Mouse (Mus musculus) heart, adult 2 months (tissue): ENCODE results near the gene Lrp3. TPM values are rescaled to one million over a fixed set of nuclear protein-coding genes. Genes with fewer than 3 reads are reported as not detected.
A peak's percentile ranks its signal among the peaks of the same experiment; 100 is the strongest.

Experiments
- DNase-seq, 2 experiments: peaks; one replicate each; pipeline ENCODE4 v3.0.0; 2021
- H3K27ac ChIP-seq: fragments of 200-600 bp; 2 replicates; pipeline ENCODE4 v1.8.1; 2022
- H3K27me3 ChIP-seq: fragments of 200-500 bp; 2 replicates; pipeline ENCODE4 v1.6.1; 2012; ENCODE audit warnings: mild to moderate bottlenecking, low read length, inconsistent platforms, mixed read lengths; ENCODE audit not compliant: control insufficient read depth, insufficient read depth
- H3K36me3 ChIP-seq: fragments of 200-500 bp; 2 replicates; pipeline ENCODE4 v1.6.1; 2012; ENCODE audit warnings: low read length, inconsistent platforms; ENCODE audit not compliant: control insufficient read depth, insufficient read depth
- H3K4me1 ChIP-seq: fragments of 200-500 bp; 2 replicates; pipeline ENCODE4 v1.6.1; 2011; ENCODE audit warnings: low read length; ENCODE audit not compliant: control insufficient read depth, insufficient read depth
- H3K4me3 ChIP-seq: fragments of 200-600 bp; 2 replicates; pipeline ENCODE4 v1.8.1; 2022
- H3K79me2 ChIP-seq: fragments of 200-500 bp; replicated peaks from 2 replicates; pipeline ENCODE4 v1.6.1; 2012; ENCODE audit warnings: mild to moderate bottlenecking, inconsistent platforms, low read length, moderate library complexity, mixed read lengths; ENCODE audit not compliant: control insufficient read depth, insufficient read depth
- H3K9ac ChIP-seq: fragments of 200-500 bp; 2 replicates; pipeline ENCODE4 v1.6.1; 2012; ENCODE audit warnings: low read depth, mild to moderate bottlenecking, control low read depth, inconsistent platforms, low read length, mixed read lengths
- CTCF ChIP-seq: fragments of 200-600 bp; IDR thresholded peaks from 2 replicates; pipeline ENCODE4 v1.8.1; 2022; ENCODE audit warnings: antibody characterized with exemption, mild to moderate bottlenecking, moderate library complexity
- EP300 ChIP-seq: fragments of 200-500 bp; IDR thresholded peaks from 2 replicates; pipeline ENCODE4 v1.6.1; 2011; ENCODE audit warnings: low read depth, low read length, control low read depth; ENCODE audit not compliant: insufficient read depth
- POLR2A ChIP-seq: fragments of 200-500 bp; IDR thresholded peaks from 2 replicates; pipeline ENCODE4 v1.6.1; 2011; ENCODE audit warnings: mild to moderate bottlenecking, low read depth, low read length, control low read depth; ENCODE audit not compliant: insufficient read depth
- WGBS: fragments of 180-500 bp; shearing (Covaris S2); methylation state at CpG from one replicate; pipeline ENCODE4 v1.1.7; 2018; 5-methylcytosine and 5-hydroxymethylcytosine counted together
- intact Hi-C: fragments of 180-260 bp; cut with DNase I; formaldehyde crosslinking; loops from one replicate; pipeline ENCODE4 v1.15.1; 2025
- polyA plus RNA-seq: library from polyadenylated mRNA; depleted of rRNA; stranded (reverse); fragments of >200 nt; gene quantifications from 2 replicates; pipeline ENCODE4 v1.2.3, GENCODE M21; 2012
- total RNA-seq, 2 experiments: library from RNA; stranded (reverse); gene quantifications; 2 replicates each; pipeline ENCODE4 v1.2.3; 2021

Gene Lrp3
- total and polyA plus RNA-seq, 3 experiments, result 6.7 to 10.7 (median 7.4) TPM

- Histone ChIP-seq H3K27ac (no peak overlapping the region), H3K36me3 (no peaks in the 10 kb centered on the region), H3K27me3 (no peaks in the 10 kb centered on the region), H3K9ac (no peak overlapping the region), H3K4me1 (no peaks in the 10 kb centered on the region), H3K79me2 (no peaks in the 10 kb centered on the region), H3K4me3 (no peak overlapping the region)
- no peak for TF ChIP-seq EP300
- no peak for TF ChIP-seq CTCF
- no peak for TF ChIP-seq POLR2A
- intact Hi-C loops, result no loop called here
- no peak for DNase-seq
- WGBS, result 49% methylated on average over 9 of the region's 9 CpGs
Measured at GRCm38 (mm10) chr7:35220694-35221365, 5.5 kb upstream of the Lrp3 start.

GRCm38 (mm10) chr7:35215731-35216130 is 433 bp upstream of the Lrp3 start:
- intact Hi-C loops, result no loop called here
- WGBS, result 55% methylated on average over 5 of the region's 5 CpGs
- Histone ChIP-seq H3K4me1 (no peaks in the 10 kb centered on the region), H3K4me3 (peak overlapping the region; percentile 46), H3K27ac (no peak overlapping the region), H3K27me3 (no peaks in the 10 kb centered on the region), H3K36me3 (no peaks in the 10 kb centered on the region), H3K79me2 (no peaks in the 10 kb centered on the region), H3K9ac (0 out of 2 replicates have a peak overlapping the region, but pooled peaks have one; percentile 5)
- no peak for DNase-seq
- no peak for TF ChIP-seq EP300
- TF ChIP-seq CTCF, result no peak
- no peak for TF ChIP-seq POLR2A

- TF ChIP-seq CTCF, result no peak
- TF ChIP-seq EP300, result no peak
- TF ChIP-seq POLR2A, result no peak
- Histone ChIP-seq H3K36me3 (no peaks in the 10 kb centered on the region), H3K9ac (peak overlapping the region; percentile 74), H3K27me3 (no peaks in the 10 kb centered on the region), H3K4me3 (peak overlapping the region; percentile 48), H3K27ac (no peak overlapping the region), H3K79me2 (no peaks in the 10 kb centered on the region), H3K4me1 (no peaks in the 10 kb centered on the region)
- DNase-seq, result peak; percentile 14 to 30
- intact Hi-C loops, result no loop called here
- 2% methylated on average over 78 of the region's 79 CpGs for WGBS
Measured at GRCm38 (mm10) chr7:35214442-35215222, 666 bp downstream of the Lrp3 start.

GRCm38 (mm10) chr7:35211791-35212190 is 3.5 kb downstream of the Lrp3 start:
- no peak overlapping the region for H3K27ac ChIP-seq
- no peak overlapping the region for H3K9ac ChIP-seq
- H3K27me3 ChIP-seq, result no peaks in the 10 kb centered on the region
- no peak for DNase-seq
- TF ChIP-seq EP300 (no peak), POLR2A (no peak), CTCF (no peak)
- H3K36me3 ChIP-seq, result no peaks in the 10 kb centered on the region
- WGBS, result 88% methylated on average over 4 of the region's 4 CpGs
- intact Hi-C loops, result no loop called here
- H3K4me3 ChIP-seq, result no peak overlapping the region
- H3K79me2 ChIP-seq, result no peaks in the 10 kb centered on the region
- no peaks in the 10 kb centered on the region for H3K4me1 ChIP-seq

GRCm38 (mm10) chr7:35199755-35200154 is 15.5 kb downstream of the Lrp3 start:
- Histone ChIP-seq H3K27ac (no peak overlapping the region), H3K9ac (no peak overlapping the region), H3K79me2 (no peaks in the 10 kb centered on the region), H3K4me3 (no peak overlapping the region), H3K4me1 (no peaks in the 10 kb centered on the region), H3K36me3 (no peaks in the 10 kb centered on the region), H3K27me3 (no peaks in the 10 kb centered on the region)
- TF ChIP-seq CTCF (no peak), POLR2A (no peak), EP300 (no peak)
- no peak for DNase-seq
- intact Hi-C loops, result no loop called here

- WGBS, result 90% methylated on average over 12 of the region's 12 CpGs
- intact Hi-C loops, result no loop called here
- no peak overlapping the region for H3K4me3 ChIP-seq
Measured at GRCm38 (mm10) chr7:35198981-35199754, 16.1 kb downstream of the Lrp3 start.

More at GRCm38 (mm10) chr7:35198981-35199754, 16.1 kb downstream of the Lrp3 start:
- Histone ChIP-seq H3K4me1 (no peaks in the 10 kb centered on the region), H3K27ac (no peak overlapping the region), H3K36me3 (no peaks in the 10 kb centered on the region), H3K9ac (no peak overlapping the region), H3K27me3 (no peaks in the 10 kb centered on the region), H3K79me2 (no peaks in the 10 kb centered on the region)
- TF ChIP-seq POLR2A (no peak), EP300 (no peak), CTCF (no peak)
- DNase-seq, result no peak
